Mouse (Mus musculus): ENCODE measurements around the gene A4galt. TPM values are rescaled to one million over a fixed set of nuclear protein-coding genes. Genes with fewer than 3 reads are reported as not detected.

A4galt gene
- polyA plus RNA-seq, 1 experiment from 2014 or later: 0.60 TPM

DNA sequence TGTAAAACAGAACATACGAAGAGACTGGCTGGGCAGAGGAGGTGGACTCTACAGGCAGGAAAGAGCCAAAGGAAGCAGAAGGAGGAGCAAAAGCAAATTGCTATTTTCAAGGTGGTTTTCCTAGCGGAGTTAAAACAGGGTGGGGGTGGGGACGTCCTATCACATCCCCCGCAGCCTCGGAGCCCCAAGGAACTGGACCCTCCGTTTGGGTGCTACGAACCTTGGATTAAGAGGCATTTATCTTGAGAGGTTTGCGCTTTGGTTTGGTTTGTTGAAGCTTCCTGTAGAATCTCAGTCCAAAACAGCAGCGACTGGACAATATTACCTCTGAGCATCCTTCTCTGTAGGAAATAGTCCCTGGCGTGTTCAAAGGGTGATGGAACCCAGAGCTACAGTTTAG is 41.9 kb downstream of the A4galt start:
- DNase-seq (ENCODE audit: low spot score) (no peak), ATAC-seq (ENCODE audit: insufficient read depth, low FRiP score, low TSS enrichment) (no peak)
- Histone ChIP-seq H3K27ac (ENCODE audit: low read depth, low read length) (no peak overlapping the region), H3K9ac (ENCODE audit: low read length) (no peak overlapping the region), H3K9me3 (ENCODE audit: control insufficient read depth, low read length) (no peaks in the 10 kb centered on the region), H3K36me3 (ENCODE audit: control insufficient read depth, insufficient read depth, low read length) (no peaks in the 10 kb centered on the region), H3K4me2 (ENCODE audit: low read depth) (peak overlapping the region; percentile 33), H3K27me3 (ENCODE audit: control insufficient read depth, insufficient read depth, low read length) (no peaks in the 10 kb centered on the region), H3K4me3 (ENCODE audit: low read depth, low read length) (no peak overlapping the region), H3K4me1 (ENCODE audit: control insufficient read depth, insufficient read depth, low read length) (no peaks in the 10 kb centered on the region)
- WGBS: 22% methylated on average over 10 of the region's 10 CpGs

DNA sequence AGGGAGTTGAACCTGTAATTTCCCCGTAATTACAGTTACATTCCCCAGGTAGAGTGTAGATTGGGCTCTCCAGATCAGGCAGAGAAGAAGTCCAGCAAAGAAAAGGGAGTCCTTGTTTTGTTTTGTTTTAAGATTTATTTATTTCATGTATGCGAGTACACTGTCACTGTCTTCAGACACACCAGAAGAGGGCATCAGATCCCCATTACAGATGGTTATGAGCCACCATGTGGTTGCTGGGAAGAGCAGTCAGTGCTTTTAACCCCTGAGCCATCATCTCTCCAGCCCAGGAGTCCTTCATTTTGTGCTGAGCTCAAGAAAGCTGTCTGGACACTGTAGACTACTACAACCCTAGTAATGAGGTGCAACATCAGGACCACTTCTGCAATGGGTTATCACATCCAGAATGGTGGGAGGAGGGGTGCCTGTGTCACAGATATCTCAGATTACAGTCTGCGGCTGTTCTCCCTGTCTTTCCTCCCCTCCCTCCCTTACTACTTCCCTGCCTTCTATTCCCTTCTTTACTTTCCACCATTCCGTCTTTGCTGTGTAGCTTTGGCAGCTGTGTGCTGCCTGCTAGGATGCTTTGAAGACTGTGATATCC is 42.4 kb downstream of the A4galt start:
- Histone ChIP-seq H3K9me3 (ENCODE audit: control insufficient read depth, low read length) (no peaks in the 10 kb centered on the region), H3K4me3 (ENCODE audit: low read depth, low read length) (no peak overlapping the region), H3K9ac (ENCODE audit: low read length) (no peak overlapping the region), H3K27me3 (ENCODE audit: control insufficient read depth, insufficient read depth, low read length) (no peaks in the 10 kb centered on the region), H3K4me2 (ENCODE audit: low read depth) (peak overlapping the region; percentile 33), H3K27ac (ENCODE audit: low read depth, low read length) (no peak overlapping the region), H3K4me1 (ENCODE audit: control insufficient read depth, insufficient read depth, low read length) (0 out of 2 replicates have a peak, but pooled peaks cover 3% of the 10 kb centered on the region), H3K36me3 (ENCODE audit: control insufficient read depth, insufficient read depth, low read length) (no peaks in the 10 kb centered on the region)
- no peak for ATAC-seq (ENCODE audit: insufficient read depth, low FRiP score, low TSS enrichment)
- DNase-seq (ENCODE audit: low spot score): no peak
- 40% methylated on average over 4 of the region's 4 CpGs for WGBS

DNA sequence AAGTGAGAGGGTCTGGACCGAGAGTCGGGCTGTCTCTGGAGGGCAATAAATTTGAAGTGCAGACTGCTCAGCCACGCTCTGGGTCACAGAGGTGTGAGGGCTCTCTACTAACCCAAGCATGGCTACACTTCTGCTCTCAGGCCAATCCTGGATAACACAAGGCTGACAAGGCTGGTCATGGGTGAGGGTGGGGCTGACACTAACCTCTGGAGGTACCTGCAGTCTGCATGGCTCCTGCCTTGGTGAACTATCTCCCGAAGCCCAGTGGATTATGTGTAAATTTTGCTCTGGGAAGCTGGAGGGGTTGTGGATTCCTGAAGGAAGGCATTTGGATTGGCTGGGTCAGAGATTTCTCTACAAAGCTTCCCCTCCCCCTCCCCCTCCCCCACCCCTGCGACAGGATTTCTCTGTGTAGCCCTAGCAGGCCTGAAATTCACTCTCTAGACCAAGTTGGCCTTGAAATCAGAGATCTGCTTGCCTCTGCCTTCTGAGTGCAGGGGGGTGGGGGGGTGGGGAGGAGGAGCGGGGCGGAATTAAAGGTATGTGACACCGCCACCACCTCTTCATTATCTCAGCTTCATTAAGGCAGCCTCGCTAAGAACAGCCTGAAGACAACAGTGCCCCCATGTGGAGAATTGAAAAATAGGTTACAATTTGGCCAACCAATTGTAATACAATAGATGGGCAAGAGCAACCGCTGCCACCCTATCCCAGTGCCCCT is 46.7 kb downstream of the A4galt start:
- H3K27ac ChIP-seq (ENCODE audit: low read depth, low read length): no peak overlapping the region

DNA sequence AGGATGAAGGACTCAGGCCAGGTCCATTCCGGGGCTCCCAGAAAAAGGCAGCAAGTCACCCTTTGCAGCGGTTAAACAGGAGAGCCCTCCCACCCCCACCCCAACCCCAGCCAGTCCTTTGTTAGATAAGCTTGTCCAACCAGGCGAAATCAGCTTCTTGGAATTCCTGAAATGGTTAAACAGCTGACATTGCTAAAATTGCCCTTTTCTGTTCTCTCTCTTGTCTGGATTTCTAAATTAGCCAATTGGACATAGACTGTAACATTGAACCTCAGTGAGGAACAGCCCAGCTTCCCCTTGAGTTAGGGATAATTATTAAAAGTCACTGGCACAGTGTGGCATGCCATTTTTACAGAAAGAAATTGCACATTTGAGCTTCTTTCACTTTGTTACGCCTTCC is 49.2 kb downstream of the A4galt start:
- H3K4me3 ChIP-seq (ENCODE audit: low read depth, low read length): no peak overlapping the region
- WGBS: 83% methylated on average over 4 of the region's 4 CpGs
- H3K9me3 ChIP-seq (ENCODE audit: control insufficient read depth, low read length): no peaks in the 10 kb centered on the region
- H3K27ac ChIP-seq (ENCODE audit: low read depth, low read length): no peak overlapping the region
- no peaks in the 10 kb centered on the region for H3K36me3 ChIP-seq (ENCODE audit: control insufficient read depth, insufficient read depth, low read length)
- H3K4me1 ChIP-seq (ENCODE audit: control insufficient read depth, insufficient read depth, low read length): 0 out of 2 replicates have a peak, but pooled peaks cover 3% of the 10 kb centered on the region
- H3K4me2 ChIP-seq (ENCODE audit: low read depth): no peak overlapping the region
- ATAC-seq (ENCODE audit: insufficient read depth, low FRiP score, low TSS enrichment) (no peak), DNase-seq (ENCODE audit: low spot score) (no peak)
- H3K9ac ChIP-seq (ENCODE audit: low read length): no peak overlapping the region
- no peaks in the 10 kb centered on the region for H3K27me3 ChIP-seq (ENCODE audit: control insufficient read depth, insufficient read depth, low read length)

More for the DNA sequence above, 46.7 kb downstream of the A4galt start:
- 24% methylated on average over 9 of the region's 10 CpGs for WGBS
- Histone ChIP-seq H3K4me2 (ENCODE audit: low read depth) (peak overlapping the region; percentile 4; the same call in 1 of the 2 replicates), H3K4me1 (ENCODE audit: control insufficient read depth, insufficient read depth, low read length) (0 out of 2 replicates have a peak, but pooled peaks cover 3% of the 10 kb centered on the region), H3K9ac (ENCODE audit: low read length) (no peak overlapping the region), H3K9me3 (ENCODE audit: control insufficient read depth, low read length) (no peaks in the 10 kb centered on the region), H3K4me3 (ENCODE audit: low read depth, low read length) (no peak overlapping the region), H3K36me3 (ENCODE audit: control insufficient read depth, insufficient read depth, low read length) (no peaks in the 10 kb centered on the region), H3K27me3 (ENCODE audit: control insufficient read depth, insufficient read depth, low read length) (no peaks in the 10 kb centered on the region)
- no peak for ATAC-seq (ENCODE audit: insufficient read depth, low FRiP score, low TSS enrichment)
- no peak for DNase-seq (ENCODE audit: low spot score)

DNA sequence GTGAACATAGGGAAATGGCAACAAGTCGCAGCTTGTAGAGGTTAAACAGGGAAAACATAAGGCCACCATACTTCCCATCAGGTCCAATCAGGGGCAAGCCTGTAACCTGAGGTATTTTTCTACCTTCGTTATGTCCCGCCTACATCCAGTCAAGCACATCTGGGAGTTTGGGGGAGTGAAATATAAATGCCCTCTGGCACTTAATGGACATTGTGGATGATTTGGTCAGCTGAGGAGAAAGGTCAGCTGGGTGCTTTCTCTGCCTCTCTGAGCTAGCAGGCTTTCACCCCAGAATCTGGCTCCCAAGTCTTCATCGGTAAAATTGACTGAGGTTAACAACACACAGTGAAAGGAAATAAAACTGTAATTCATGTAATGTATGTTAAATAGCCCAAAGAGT is 58.2 kb downstream of the A4galt start:
- ATAC-seq (ENCODE audit: insufficient read depth, low FRiP score, low TSS enrichment): no peak
- H3K9ac ChIP-seq (ENCODE audit: low read length): no peak overlapping the region
- 89% methylated on average over 4 of the region's 4 CpGs for WGBS

GRCm38 (mm10) chr15:83182351-83182750 is 69.2 kb downstream of the A4galt start:
- Histone ChIP-seq H3K4me3 (ENCODE audit: low read depth, low read length) (no peak overlapping the region), H3K27me3 (ENCODE audit: control insufficient read depth, insufficient read depth, low read length) (no peaks in the 10 kb centered on the region), H3K36me3 (ENCODE audit: control insufficient read depth, insufficient read depth, low read length) (no peaks in the 10 kb centered on the region), H3K4me2 (ENCODE audit: low read depth) (no peak overlapping the region), H3K27ac (ENCODE audit: low read depth, low read length) (no peak overlapping the region), H3K9ac (ENCODE audit: low read length) (no peak overlapping the region), H3K9me3 (ENCODE audit: control insufficient read depth, low read length) (no peaks in the 10 kb centered on the region), H3K4me1 (ENCODE audit: control insufficient read depth, insufficient read depth, low read length) (no peaks in the 10 kb centered on the region)
- WGBS: 82% methylated on average over 5 of the region's 5 CpGs
- ATAC-seq (ENCODE audit: insufficient read depth, low FRiP score, low TSS enrichment) (no peak), DNase-seq (ENCODE audit: low spot score) (no peak)

More for the DNA sequence above, 58.2 kb downstream of the A4galt start:
- Histone ChIP-seq H3K4me3 (ENCODE audit: low read depth, low read length) (no peak overlapping the region), H3K36me3 (ENCODE audit: control insufficient read depth, insufficient read depth, low read length) (no peaks in the 10 kb centered on the region), H3K27me3 (ENCODE audit: control insufficient read depth, insufficient read depth, low read length) (no peaks in the 10 kb centered on the region), H3K4me1 (ENCODE audit: control insufficient read depth, insufficient read depth, low read length) (no peaks in the 10 kb centered on the region), H3K9me3 (ENCODE audit: control insufficient read depth, low read length) (no peaks in the 10 kb centered on the region), H3K27ac (ENCODE audit: low read depth, low read length) (no peak overlapping the region), H3K4me2 (ENCODE audit: low read depth) (no peak overlapping the region)
- no peak for DNase-seq (ENCODE audit: low spot score)

- Histone ChIP-seq H3K4me1 (ENCODE audit: control insufficient read depth, insufficient read depth, low read length) (no peaks in the 10 kb centered on the region), H3K4me3 (ENCODE audit: low read depth, low read length) (no peak overlapping the region), H3K27me3 (ENCODE audit: control insufficient read depth, insufficient read depth, low read length) (no peaks in the 10 kb centered on the region), H3K36me3 (ENCODE audit: control insufficient read depth, insufficient read depth, low read length) (no peaks in the 10 kb centered on the region), H3K4me2 (ENCODE audit: low read depth) (no peak overlapping the region), H3K27ac (ENCODE audit: low read depth, low read length) (no peak overlapping the region), H3K9me3 (ENCODE audit: control insufficient read depth, low read length) (no peaks in the 10 kb centered on the region), H3K9ac (ENCODE audit: low read length) (no peak overlapping the region)
- ATAC-seq (ENCODE audit: insufficient read depth, low FRiP score, low TSS enrichment) (no peak), DNase-seq (ENCODE audit: low spot score) (no peak)
- 67% methylated on average over 4 of the region's 4 CpGs for WGBS
These were observed 69.7 kb downstream of the A4galt start for GRCm38 (mm10) chr15:83181800-83182330.

- 93% methylated on average over 6 of the region's 6 CpGs for WGBS
These were observed 71.6 kb downstream of the A4galt start for GRCm38 (mm10) chr15:83180004-83180403.

More at GRCm38 (mm10) chr15:83180004-83180403, 71.6 kb downstream of the A4galt start:
- Histone ChIP-seq H3K9me3 (ENCODE audit: control insufficient read depth, low read length) (no peaks in the 10 kb centered on the region), H3K9ac (ENCODE audit: low read length) (no peak overlapping the region), H3K4me1 (ENCODE audit: control insufficient read depth, insufficient read depth, low read length) (no peaks in the 10 kb centered on the region), H3K27me3 (ENCODE audit: control insufficient read depth, insufficient read depth, low read length) (no peaks in the 10 kb centered on the region), H3K36me3 (ENCODE audit: control insufficient read depth, insufficient read depth, low read length) (no peaks in the 10 kb centered on the region), H3K4me2 (ENCODE audit: low read depth) (no peak overlapping the region), H3K27ac (ENCODE audit: low read depth, low read length) (no peak overlapping the region), H3K4me3 (ENCODE audit: low read depth, low read length) (no peak overlapping the region)
- DNase-seq (ENCODE audit: low spot score) (no peak), ATAC-seq (ENCODE audit: insufficient read depth, low FRiP score, low TSS enrichment) (no peak)

All from neural tube, embryonic 11.5 days (tissue).